Mouse (Mus musculus): ENCODE data around the gene Zfp109.

Gene Zfp109

DNA sequence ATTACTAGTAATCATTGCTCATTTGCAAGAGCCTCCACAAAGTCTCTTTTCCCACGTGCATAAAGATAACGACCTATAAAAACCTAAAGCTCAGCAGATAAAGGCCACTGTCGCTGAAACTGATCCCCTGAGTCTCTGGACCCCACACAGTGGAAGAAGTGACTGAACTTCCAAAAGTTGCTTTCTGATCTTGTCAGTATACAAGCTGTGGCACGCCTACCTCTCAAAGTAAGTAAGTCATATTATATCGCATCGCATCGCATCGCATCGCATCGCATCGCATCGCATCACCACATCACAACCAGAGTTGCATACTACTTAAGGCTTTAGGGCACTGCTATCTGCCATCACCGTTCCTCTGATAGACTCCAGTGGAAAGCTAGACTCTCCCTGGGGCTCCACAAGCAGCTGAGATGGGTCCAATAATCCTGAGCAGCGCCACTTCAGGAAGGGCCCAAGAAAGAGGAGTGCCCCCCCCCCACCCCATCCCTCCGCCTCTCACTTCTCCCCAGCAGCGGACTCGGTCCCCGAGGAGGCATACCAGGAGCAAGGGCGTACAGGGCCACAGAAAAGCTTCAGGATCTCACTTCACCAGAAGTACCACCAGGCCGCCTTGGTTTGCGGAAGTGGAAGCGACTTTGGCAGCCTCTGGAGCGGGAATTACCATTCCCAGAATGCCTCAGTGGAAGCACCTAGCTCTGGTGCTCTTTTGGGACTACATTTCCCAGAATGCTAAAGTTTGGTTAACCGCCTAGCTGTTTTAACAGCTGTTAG lies 29.7 kb downstream of the Zfp109 start:
- no peak for DNase-seq (ENCODE audit: low spot score)

DNA sequence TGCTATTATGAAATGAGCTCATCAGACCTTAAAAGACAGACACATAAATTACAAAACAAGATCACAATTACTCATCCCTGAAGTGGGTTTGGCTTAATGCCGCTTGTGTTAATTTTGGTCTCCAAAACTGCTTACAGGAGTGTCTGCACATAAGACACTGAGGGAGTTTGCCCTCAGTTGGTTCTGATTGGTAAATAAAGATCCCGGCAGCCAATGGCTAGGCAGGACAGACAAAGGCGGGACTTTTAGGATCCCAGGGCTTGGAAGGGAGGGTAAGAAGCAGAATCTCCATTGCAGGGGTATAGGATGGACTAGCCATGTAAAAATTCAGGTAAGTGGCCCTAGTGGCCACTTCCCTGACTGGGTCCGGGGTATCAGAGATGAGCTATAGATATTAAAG lies 40.4 kb downstream of the Zfp109 start:
- DNase-seq (ENCODE audit: low spot score) = no peak

DNA sequence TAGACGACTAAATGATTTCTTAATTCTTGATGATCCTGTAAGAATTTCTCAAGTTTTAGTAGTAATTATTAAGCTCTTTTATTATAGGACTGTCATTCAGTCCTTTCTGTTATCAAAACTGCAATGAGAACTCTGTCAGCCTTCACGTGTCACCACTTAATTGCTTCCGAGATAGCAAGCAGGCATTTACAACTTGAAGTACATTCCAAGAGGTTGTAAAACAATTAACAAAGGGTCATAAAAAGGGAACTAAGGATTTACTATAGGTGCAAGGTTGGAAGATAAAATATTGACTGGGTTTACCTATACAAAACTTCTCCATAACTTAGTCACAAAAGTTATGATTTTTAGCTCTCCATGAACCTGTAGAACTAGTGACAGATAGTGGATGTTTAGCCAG lies 44.2 kb downstream of the Zfp109 start:
- DNase-seq (ENCODE audit: low spot score) = no peak

DNA sequence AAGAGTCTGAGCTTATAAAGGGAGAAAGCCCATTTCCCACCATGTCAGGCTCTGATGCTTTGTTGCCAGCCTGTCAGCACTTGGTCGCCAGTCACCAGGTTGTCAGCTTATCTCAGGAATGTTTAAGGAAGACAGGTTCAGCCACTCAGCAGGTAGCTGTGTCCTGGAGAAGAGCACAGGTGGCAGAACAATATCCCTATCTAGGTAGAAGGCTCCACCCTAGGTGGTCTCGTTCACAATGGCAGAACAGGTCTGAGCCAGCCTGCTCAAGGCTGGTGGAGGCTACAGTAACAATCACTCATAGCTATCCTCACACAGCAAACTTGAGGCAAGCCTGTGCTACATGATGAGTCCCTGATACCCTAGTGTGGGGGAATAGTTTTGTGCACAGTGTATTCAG lies 46.0 kb downstream of the Zfp109 start:
- no peak for DNase-seq (ENCODE audit: low spot score)

DNA sequence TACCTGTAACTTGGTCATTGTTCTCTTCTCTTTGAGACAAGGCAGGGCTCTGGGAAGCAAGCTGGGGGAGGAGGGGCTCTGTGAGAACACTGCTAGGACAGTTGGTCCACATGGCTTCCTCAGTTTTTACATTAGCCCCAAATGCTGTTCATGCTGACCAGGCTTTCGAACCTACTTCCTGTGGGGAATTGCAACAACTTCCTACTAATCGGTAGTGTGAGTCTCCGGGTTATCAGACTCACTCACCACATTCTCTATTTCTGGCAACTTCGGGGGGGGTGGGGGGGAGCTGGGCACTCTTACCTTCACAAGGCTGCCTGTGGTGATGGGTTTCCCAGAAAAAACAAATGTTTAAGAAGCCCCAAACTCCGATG lies 47.8 kb downstream of the Zfp109 start:
- no peak for DNase-seq (ENCODE audit: low spot score)

DNA sequence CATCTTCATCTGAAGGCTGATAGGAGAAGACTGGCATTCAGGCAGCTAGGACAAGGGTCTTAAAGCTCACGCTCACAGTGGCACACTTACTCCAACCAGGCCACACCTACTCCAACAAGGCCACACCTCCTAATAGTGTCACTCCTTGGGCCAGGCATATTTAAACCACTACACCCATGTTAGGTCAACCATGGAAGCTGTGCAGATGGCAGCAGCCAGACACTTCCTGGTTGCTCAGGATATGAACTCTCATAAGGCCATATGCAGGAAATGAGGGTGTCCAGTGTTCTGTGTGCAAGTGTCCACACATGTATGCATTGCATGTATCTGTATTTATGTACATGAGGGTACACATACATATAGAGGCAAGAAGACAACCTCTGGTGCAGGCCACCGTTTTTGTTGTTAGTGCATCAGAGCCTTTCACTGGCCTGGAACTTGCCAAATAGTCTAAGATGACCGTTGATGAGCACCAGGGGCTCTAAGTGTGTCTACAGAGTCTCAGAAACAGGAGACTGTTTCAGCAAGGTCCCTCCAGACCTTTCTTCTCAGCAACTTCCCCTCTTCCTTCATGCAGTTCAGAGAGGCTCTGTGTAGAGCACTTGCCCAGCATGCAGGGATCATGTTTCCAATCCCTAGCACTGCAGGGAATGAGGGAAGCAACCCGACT lies 48.3 kb downstream of the Zfp109 start:
- DNase-seq (ENCODE audit: low spot score) = no peak

DNA sequence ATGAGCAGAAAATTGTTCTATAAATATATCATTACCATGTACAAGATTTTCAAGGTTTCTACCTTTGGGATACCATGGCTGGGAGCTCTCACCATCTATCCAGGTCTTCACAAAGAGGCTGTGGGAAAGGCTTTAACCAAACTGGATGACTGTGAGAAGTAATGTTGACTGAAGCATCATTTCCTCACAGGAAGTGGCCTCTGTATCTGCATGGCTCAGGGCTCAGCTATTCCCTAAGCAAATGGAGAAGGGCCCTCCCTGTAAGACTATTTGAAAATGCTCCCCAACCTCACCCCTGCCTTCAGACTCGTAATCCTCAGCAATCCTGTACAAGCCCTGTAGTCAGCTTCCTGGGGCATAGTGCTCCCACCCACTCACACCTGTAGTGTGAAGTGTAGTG lies 49.7 kb downstream of the Zfp109 start:
- DNase-seq (ENCODE audit: low spot score) = no peak
